Mouse (Mus musculus): Measurements from ENCODE around the gene Sec63. TPM values are rescaled to one million over a fixed set of nuclear protein-coding genes. Genes with fewer than 3 reads are reported as not detected.
A peak's percentile ranks its signal among the peaks of the same experiment; 100 is the strongest.

The Sec63 gene
- polyA plus RNA-seq, 1 experiment = 46.8 TPM

DNA sequence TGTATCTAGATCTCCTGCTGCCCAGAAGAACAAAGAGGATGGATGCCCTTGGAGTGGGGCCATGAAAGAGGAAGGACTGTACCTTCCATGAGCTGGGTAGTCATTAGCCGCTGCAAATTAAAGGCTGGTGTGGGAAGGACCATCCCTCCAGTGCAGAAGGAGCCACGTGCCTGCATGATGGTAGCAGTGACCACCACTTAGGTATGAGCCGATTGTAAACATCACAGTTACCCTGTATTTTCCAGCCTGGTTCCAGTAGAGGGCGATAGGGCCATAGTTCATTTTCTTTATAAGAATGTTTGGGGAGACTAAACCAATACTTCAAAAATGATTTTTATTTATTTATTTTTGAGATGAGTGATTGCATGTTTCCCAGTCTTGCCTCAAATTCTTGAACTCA is 71.4 kb downstream of the Sec63 start:
- Histone ChIP-seq H3K4me3 (replicated peaks; ENCODE audit: insufficient read depth, low read depth, low read length) (no peak overlapping the region), H3K27me3 (ENCODE audit: control insufficient read depth, insufficient read depth, low read length) (no peaks in the 10 kb centered on the region), H3K27ac (ENCODE audit: insufficient read depth, low read length) (no peak overlapping the region), H3K4me1 (ENCODE audit: control insufficient read depth, insufficient read depth, low read length) (no peaks in the 10 kb centered on the region)
- DNase-seq = no peak
- TF ChIP-seq CTCF (IDR thresholded peaks at IDR 0.05; ENCODE audit: borderline replicate concordance, insufficient read depth, low read depth, low read length) (no peak), POLR2A (IDR thresholded peaks at IDR 0.05; ENCODE audit: borderline replicate concordance, insufficient read depth, low read length) (no peak)
- WGBS = 27% methylated on average over 4 of the region's 4 CpGs

DNA sequence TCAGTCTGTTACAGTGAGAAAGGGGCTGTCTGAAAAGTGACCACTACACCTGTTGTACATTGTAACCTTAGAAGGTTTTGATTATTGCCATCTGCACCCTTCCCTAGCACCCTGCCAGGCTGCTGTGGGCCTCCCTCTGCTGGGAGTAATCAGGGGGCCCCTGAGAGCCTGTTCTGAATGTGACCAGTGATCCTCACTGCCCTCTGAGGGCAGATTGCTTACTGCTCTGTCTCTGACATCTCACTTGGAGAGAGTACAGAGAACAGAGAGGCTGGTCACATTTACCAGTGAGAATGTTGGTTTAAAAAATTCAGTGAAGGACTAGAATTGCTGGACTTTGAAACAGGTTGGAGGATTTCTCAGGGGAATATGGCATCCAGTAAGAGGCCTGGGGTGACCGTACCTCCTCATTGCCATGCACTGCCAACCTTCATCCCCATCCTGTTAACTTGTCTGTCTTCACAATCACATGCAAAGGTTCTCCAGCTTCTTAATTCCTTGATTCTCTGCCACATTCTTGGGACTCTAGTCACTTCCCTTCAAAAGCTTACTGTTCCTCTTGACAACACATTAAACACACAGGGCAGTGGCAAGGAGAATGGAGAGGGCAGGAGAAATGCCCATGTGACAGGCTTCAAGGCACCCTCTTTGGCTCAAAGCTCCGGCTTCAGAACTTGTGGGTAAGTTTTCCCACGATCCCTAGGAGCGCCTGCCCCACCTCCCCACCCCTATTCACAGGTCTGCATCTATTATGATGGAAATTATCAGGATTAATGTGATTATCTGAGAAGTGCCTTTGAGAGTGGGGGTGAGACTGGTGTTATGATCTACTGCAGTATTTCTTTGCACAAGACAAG is 72.8 kb downstream of the Sec63 start:
- Histone ChIP-seq H3K4me1 (ENCODE audit: control insufficient read depth, insufficient read depth, low read length) (no peaks in the 10 kb centered on the region), H3K4me3 (replicated peaks; ENCODE audit: insufficient read depth, low read depth, low read length) (no peak overlapping the region), H3K27me3 (ENCODE audit: control insufficient read depth, insufficient read depth, low read length) (no peaks in the 10 kb centered on the region), H3K27ac (ENCODE audit: insufficient read depth, low read length) (no peak overlapping the region)
- TF ChIP-seq POLR2A (IDR thresholded peaks at IDR 0.05; ENCODE audit: borderline replicate concordance, insufficient read depth, low read length) (no peak), CTCF (IDR thresholded peaks at IDR 0.05; ENCODE audit: borderline replicate concordance, insufficient read depth, low read depth, low read length) (no peak)
- no peak for DNase-seq
- 49% methylated on average over 4 of the region's 4 CpGs for WGBS

DNA sequence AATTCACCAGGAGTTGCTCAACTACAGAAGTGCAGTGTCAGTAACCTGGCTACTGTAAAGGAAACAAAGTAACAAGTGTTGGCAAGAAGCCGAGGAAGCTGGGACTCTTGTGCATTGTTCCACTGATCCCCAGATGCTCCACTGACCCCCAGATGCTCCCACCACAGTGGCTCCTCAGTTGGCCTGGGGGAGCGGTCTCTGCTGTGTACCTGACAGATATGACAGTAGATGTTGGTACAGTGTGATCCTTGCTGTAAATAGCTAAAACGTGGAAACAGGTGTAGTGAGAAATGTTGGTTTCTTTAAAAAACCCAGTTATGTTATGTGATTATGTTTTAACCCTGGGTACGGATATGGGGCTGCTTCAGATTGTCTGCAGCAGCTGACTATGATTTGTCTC is 76.8 kb downstream of the Sec63 start:
- Histone ChIP-seq H3K4me3 (replicated peaks; ENCODE audit: insufficient read depth, low read depth, low read length) (no peak overlapping the region), H3K4me1 (ENCODE audit: control insufficient read depth, insufficient read depth, low read length) (no peaks in the 10 kb centered on the region), H3K27ac (ENCODE audit: insufficient read depth, low read length) (no peak overlapping the region), H3K27me3 (ENCODE audit: control insufficient read depth, insufficient read depth, low read length) (no peaks in the 10 kb centered on the region)
- TF ChIP-seq CTCF (IDR thresholded peaks at IDR 0.05; ENCODE audit: borderline replicate concordance, insufficient read depth, low read depth, low read length) (no peak), POLR2A (IDR thresholded peaks at IDR 0.05; ENCODE audit: borderline replicate concordance, insufficient read depth, low read length) (no peak)
- DNase-seq = no peak
- WGBS = 90% methylated on average over 4 of the region's 4 CpGs

DNA sequence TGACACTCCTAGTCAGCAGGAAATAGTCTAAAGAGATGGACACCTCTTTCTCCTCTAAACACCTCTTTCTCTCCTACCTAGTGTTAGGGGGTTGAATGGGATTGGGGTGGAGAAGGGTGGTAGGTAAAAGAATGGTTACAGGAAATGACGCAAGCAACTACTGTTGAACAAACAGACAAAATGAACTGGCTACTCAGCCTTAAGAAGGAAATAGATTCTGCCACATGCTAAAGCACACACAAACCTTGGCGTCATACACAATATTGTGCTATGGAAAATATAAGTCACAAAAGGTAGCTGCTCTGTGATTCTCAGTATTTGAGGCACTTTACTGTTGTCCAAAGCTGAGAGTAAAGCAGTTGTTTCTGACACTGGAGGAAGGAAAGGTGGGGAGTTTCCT is 77.4 kb downstream of the Sec63 start:
- H3K4me3 ChIP-seq (replicated peaks; ENCODE audit: insufficient read depth, low read depth, low read length) = no peak overlapping the region
- H3K4me1 ChIP-seq (ENCODE audit: control insufficient read depth, insufficient read depth, low read length) = no peaks in the 10 kb centered on the region
- no peaks in the 10 kb centered on the region for H3K27me3 ChIP-seq (ENCODE audit: control insufficient read depth, insufficient read depth, low read length)
- TF ChIP-seq CTCF (IDR thresholded peaks at IDR 0.05; ENCODE audit: borderline replicate concordance, insufficient read depth, low read depth, low read length) = no peak
- TF ChIP-seq POLR2A (IDR thresholded peaks at IDR 0.05; ENCODE audit: borderline replicate concordance, insufficient read depth, low read length) = no peak
- no peak overlapping the region for H3K27ac ChIP-seq (ENCODE audit: insufficient read depth, low read length)
- no peak for DNase-seq
- 99% methylated on average over 2 of the region's 2 CpGs for WGBS

DNA sequence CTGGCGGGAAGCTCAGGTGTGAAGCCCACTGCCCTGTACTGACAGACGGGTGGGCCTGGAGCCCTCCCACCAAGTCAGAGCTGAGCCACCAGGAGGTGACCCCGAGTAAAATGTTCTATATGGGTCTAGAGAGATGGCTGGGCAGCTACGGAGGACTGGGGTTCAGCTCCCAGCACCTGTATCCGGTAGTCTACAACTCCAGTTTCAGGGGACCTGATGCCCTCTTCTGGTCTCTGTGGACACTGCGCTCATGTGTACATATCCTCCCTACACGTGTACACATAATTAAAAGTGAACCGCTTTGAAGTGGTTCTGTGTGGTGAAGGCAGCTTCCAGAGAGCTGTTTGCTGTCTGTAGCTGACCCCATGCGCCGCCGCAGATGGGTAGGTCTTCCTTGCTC is 78.7 kb downstream of the Sec63 start:
- DNase-seq = no peak
- 96% methylated on average over 11 of the region's 11 CpGs for WGBS
- H3K4me3 ChIP-seq (replicated peaks; ENCODE audit: insufficient read depth, low read depth, low read length) = no peak overlapping the region
- TF ChIP-seq POLR2A (IDR thresholded peaks at IDR 0.05; ENCODE audit: borderline replicate concordance, insufficient read depth, low read length) (no peak), CTCF (IDR thresholded peaks at IDR 0.05; ENCODE audit: borderline replicate concordance, insufficient read depth, low read depth, low read length) (no peak)
- no peak overlapping the region for H3K27ac ChIP-seq (ENCODE audit: insufficient read depth, low read length)
- no peaks in the 10 kb centered on the region for H3K27me3 ChIP-seq (ENCODE audit: control insufficient read depth, insufficient read depth, low read length)
- no peaks in the 10 kb centered on the region for H3K4me1 ChIP-seq (ENCODE audit: control insufficient read depth, insufficient read depth, low read length)

DNA sequence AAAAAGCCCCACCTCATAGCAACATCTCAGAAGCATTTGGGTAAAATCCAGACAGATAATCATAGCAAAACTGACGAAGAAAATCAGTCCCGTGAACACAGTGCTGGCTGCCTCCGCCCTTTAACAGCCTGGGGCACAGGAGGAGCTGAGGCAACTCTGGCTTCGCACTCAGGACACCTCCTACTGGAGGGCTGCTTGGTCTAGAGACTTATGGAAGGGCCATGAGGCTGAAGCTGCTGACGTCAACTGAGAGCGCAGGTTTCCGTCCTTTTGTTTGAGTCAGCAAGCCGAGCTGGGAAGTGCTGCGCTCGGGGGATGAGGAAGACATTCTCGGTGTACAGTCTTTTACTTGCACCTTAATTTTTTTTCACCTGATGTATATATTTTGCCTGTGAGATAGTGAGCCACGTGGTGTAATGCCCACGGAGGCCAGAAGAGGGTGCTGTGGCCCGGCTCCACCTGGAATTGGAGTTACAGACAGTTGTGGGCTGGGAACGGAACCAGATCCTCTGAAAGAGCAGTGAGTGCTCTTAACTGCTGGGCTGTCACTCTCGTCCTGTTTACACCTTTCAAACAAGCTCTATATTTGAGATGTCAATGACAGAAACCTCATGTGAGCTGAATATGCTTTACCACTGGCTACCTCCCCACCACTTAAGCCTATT is 80.4 kb downstream of the Sec63 start:
- H3K27me3 ChIP-seq (ENCODE audit: control insufficient read depth, insufficient read depth, low read length) = no peaks in the 10 kb centered on the region
- no peak overlapping the region for H3K4me3 ChIP-seq (replicated peaks; ENCODE audit: insufficient read depth, low read depth, low read length)
- no peaks in the 10 kb centered on the region for H3K4me1 ChIP-seq (ENCODE audit: control insufficient read depth, insufficient read depth, low read length)
- WGBS = 67% methylated on average over 16 of the region's 16 CpGs
- peak; percentile 45; the same call in 1 of the 2 replicates for TF ChIP-seq CTCF (IDR thresholded peaks at IDR 0.05; ENCODE audit: borderline replicate concordance, insufficient read depth, low read depth, low read length)
- TF ChIP-seq POLR2A (IDR thresholded peaks at IDR 0.05; ENCODE audit: borderline replicate concordance, insufficient read depth, low read length) = no peak
- no peak overlapping the region for H3K27ac ChIP-seq (ENCODE audit: insufficient read depth, low read length)
- DNase-seq = no peak

DNA sequence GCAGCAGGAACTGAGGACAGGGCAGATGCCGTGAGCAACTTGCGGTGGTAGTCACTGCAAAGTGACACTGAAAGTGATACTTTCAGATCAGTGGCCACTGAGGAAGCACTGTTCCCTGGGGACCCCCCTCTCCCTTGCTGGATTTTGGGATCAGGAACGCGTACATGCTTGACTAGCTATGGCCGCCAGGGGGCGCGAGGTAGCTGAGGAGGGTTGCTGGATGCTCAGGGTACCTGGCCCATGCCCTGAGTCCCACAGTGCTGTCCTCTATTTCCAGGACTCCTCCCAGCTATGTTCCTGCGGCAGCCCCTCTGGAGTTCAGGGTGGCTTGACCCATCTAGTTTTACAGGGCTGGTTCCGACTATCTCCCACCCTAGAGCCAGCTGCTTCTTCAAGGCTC is 81.1 kb downstream of the Sec63 start:
- DNase-seq = peak; percentile 43 to 56

DNA sequence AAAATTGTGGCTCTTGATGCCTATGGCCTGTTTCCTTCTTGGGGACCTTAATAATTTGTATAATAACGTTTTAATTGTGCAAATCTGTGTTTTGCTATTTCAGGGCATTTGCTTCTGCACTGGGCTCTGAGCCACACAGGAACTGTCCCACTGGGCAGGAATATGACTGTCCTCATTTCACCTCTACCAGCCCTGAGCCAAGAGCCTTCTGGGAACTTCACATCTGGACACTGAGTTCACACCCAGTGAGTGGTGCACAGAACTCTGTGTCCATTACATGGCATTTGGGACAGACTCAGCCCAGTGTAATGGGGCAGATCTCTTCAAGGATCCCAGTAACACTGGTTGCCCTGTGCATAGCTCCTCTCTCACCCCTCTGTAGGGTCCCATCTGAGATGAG is 82.1 kb downstream of the Sec63 start:
- 5% methylated on average over 1 of the region's 1 CpGs for WGBS
- Histone ChIP-seq H3K4me1 (ENCODE audit: control insufficient read depth, insufficient read depth, low read length) (no peaks in the 10 kb centered on the region), H3K4me3 (replicated peaks; ENCODE audit: insufficient read depth, low read depth, low read length) (no peak overlapping the region), H3K27me3 (ENCODE audit: control insufficient read depth, insufficient read depth, low read length) (no peaks in the 10 kb centered on the region), H3K27ac (ENCODE audit: insufficient read depth, low read length) (no peak overlapping the region)
- no peak for TF ChIP-seq CTCF (IDR thresholded peaks at IDR 0.05; ENCODE audit: borderline replicate concordance, insufficient read depth, low read depth, low read length)
- no peak for TF ChIP-seq POLR2A (IDR thresholded peaks at IDR 0.05; ENCODE audit: borderline replicate concordance, insufficient read depth, low read length)
- peak in 1 of 2 experiments; percentile 13 for DNase-seq

More for the DNA sequence above, 81.1 kb downstream of the Sec63 start:
- Histone ChIP-seq H3K27me3 (ENCODE audit: control insufficient read depth, insufficient read depth, low read length) (no peaks in the 10 kb centered on the region), H3K27ac (ENCODE audit: insufficient read depth, low read length) (no peak overlapping the region), H3K4me3 (replicated peaks; ENCODE audit: insufficient read depth, low read depth, low read length) (no peak overlapping the region), H3K4me1 (ENCODE audit: control insufficient read depth, insufficient read depth, low read length) (no peaks in the 10 kb centered on the region)
- TF ChIP-seq POLR2A (IDR thresholded peaks at IDR 0.05; ENCODE audit: borderline replicate concordance, insufficient read depth, low read length) (no peak), CTCF (IDR thresholded peaks at IDR 0.05; ENCODE audit: borderline replicate concordance, insufficient read depth, low read depth, low read length) (peak; percentile 67)
- WGBS = 19% methylated on average over 9 of the region's 9 CpGs

Data from cerebellum, adult 2 months (tissue).